Mouse (Mus musculus) gastrocnemius, adult 18-20 months (tissue): ENCODE measurements at regions not wholly inside any gene's neighbourhood (a gene's known extent, or its start where the extent isn't known, plus 50 kb on each side); places are given as distances from the start of the nearest gene placed in this dataset.
"Not testable (repeated sequence)": the region's sequence is repeated elsewhere in the genome, so short reads cannot be mapped to it uniquely, and the experiment has no call there.

Experiments
- DNase-seq: peaks from one replicate; pipeline ENCODE4 v3.0.0; 2021; ENCODE audit warnings: low spot score

GRCm38 (mm10) chr13:72541706-72542105, 86.9 kb upstream of the Irx2 start:
- no peak for DNase-seq

- DNase-seq: no peak
Measured at GRCm38 (mm10) chr13:72557951-72558350, 70.7 kb upstream of the Irx2 start.

GRCm38 (mm10) chr13:72571871-72572270, 56.7 kb upstream of the Irx2 start:
- no peak for DNase-seq

GRCm38 (mm10) chr13:72572846-72573245, 55.8 kb upstream of the Irx2 start:
- DNase-seq: no peak

- not testable (repeated sequence) for DNase-seq
Measured at GRCm38 (mm10) chr13:72574126-72574525, 54.5 kb upstream of the Irx2 start.

GRCm38 (mm10) chr13:72576485-72576884, 52.1 kb upstream of the Irx2 start:
- no peak for DNase-seq

- DNase-seq: no peak
Measured at GRCm38 (mm10) chr13:72578416-72578815, 50.2 kb upstream of the Irx2 start.
